Mouse (Mus musculus) intestine, embryonic 16.5 days (tissue): ENCODE measurements around the gene Cep85l. TPM values are rescaled to one million over a fixed set of nuclear protein-coding genes. Genes with fewer than 3 reads are reported as not detected.
A peak's percentile ranks its signal among the peaks of the same experiment; 100 is the strongest.

ENCODE experiments used
- ATAC-seq: fragments of 200-750 bp; cut with Nextera tagmentation; 2 replicates; pipeline ENCODE4 v1.8.0; 2017; ENCODE audit warnings: moderate TSS enrichment, moderate library complexity
- H3K27ac ChIP-seq: fragments of 300-500 bp; sonication (generic); 2 replicates; pipeline ENCODE4 v1.5.1; 2014; ENCODE audit warnings: mild to moderate bottlenecking, low read length
- H3K27me3 ChIP-seq: fragments of 300-500 bp; sonication (generic); replicated peaks from 2 replicates; pipeline ENCODE4 v1.6.1; 2014; ENCODE audit warnings: low read length, control low read depth, mixed read lengths; ENCODE audit not compliant: control insufficient read depth, insufficient read depth
- H3K36me3 ChIP-seq: fragments of 300-500 bp; sonication (generic); 2 replicates; pipeline ENCODE4 v1.6.1; 2014; ENCODE audit warnings: low read length, control low read depth; ENCODE audit not compliant: control insufficient read depth, insufficient read depth
- H3K4me1 ChIP-seq: fragments of 300-500 bp; sonication (generic); 2 replicates; pipeline ENCODE4 v1.6.1; 2014; ENCODE audit warnings: low read length, control low read depth, mixed read lengths; ENCODE audit not compliant: control insufficient read depth, insufficient read depth
- H3K4me2 ChIP-seq: fragments of 300-500 bp; sonication (generic); 2 replicates; pipeline ENCODE4 v1.6.1; 2014; ENCODE audit warnings: low read depth, low read length, control low read depth
- H3K4me3 ChIP-seq: fragments of 300-500 bp; sonication (generic); 2 replicates; pipeline ENCODE4 v1.5.1; 2014; ENCODE audit warnings: mild to moderate bottlenecking, low read length
- H3K9ac ChIP-seq: fragments of 300-500 bp; sonication (generic); 2 replicates; pipeline ENCODE4 v1.6.1; 2014; ENCODE audit warnings: low read depth, low read length
- H3K9me3 ChIP-seq: fragments of 300-500 bp; sonication (generic); 2 replicates; pipeline ENCODE4 v1.6.1; 2016; ENCODE audit warnings: low read length, control low read depth; ENCODE audit not compliant: control insufficient read depth
- WGBS: fragments of 180-500 bp; shearing (Covaris S2); extraction: QIAGEN DNeasy Blood & Tissue Kit; methylation state at CpG from one replicate; pipeline ENCODE4 v1.1.7; 2014; 5-methylcytosine and 5-hydroxymethylcytosine counted together
- polyA plus RNA-seq: library from polyadenylated mRNA; unstranded; fragments of >200 nt; fragmentation: Nextera tagmentation; extraction: Ambion mirVana; gene quantifications from 2 replicates; pipeline ENCODE4 v1.2.1, GENCODE M21; 2015

Gene Cep85l
- polyA plus RNA-seq, 1 experiment from 2014 or later: 1.8 TPM

DNA sequence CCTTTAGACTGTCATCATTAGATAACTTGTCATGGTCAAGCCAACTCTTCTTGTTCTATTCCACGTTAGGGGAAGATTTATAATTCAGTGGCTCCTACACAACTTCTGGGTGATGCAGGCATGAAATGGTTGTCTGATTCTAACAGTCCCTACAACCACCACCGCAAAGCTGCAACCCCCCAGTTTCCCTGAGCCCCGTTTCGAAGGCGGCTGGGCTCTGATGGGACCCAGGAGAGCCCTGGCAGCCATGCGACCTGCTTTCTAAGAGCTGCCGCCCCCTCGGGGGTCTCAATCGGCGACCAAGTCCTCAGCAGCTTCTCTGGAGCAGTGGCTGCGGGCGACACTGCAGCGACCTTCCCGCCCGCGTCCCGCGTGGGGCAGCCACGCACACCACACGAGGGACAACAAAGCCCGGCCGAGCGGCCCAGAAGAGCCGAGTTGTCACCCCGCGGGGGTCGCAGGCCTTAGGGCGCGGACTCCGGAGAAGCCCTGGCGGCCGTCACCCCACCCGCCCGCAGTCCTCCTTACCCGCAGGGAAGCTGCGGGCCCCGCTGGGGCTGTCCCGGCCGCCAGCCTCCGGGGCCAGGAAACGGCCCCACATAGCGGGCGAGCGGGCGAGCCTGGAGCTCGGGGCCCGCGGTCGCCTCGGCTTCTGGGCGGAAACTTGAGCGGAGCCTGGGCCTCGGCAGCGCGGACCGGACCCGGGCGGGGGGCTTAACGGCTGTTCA, 602 bp downstream of the Cep85l start:
- H3K4me3 ChIP-seq: peak overlapping the region; percentile 88
- peak overlapping the region; percentile 95 for H3K9ac ChIP-seq
- no peaks in the 10 kb centered on the region for H3K9me3 ChIP-seq
- H3K27me3 ChIP-seq: no peaks in the 10 kb centered on the region
- H3K27ac ChIP-seq: peak overlapping the region; percentile 96
- peak; percentile 92 for ATAC-seq
- no peaks in the 10 kb centered on the region for H3K36me3 ChIP-seq
- H3K4me2 ChIP-seq: peak overlapping the region; percentile 70
- peaks cover 3% of the 10 kb centered on the region; the same call in 1 of the 2 replicates for H3K4me1 ChIP-seq
- under 1% methylated on average over 59 of the region's 59 CpGs for WGBS

DNA sequence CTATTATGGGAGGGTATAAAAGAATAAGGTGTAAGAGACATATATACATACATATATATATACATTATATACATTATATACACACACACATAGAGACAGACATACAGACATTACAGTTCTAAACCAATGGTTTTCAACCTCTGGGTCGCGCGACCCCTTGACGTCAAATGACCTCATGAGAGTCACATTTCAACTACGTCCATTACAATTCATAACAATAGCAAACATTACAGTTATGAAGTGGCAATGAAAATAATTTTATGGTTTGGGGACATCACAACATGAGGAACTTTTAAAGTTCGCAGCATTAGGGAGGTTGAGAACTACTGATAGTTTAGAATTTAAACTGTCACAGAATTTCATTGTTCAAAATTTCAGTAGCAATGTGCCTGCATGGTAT, 1.5 kb downstream of the Cep85l start:
- Histone ChIP-seq H3K27me3 (no peaks in the 10 kb centered on the region), H3K36me3 (no peaks in the 10 kb centered on the region), H3K4me3 (peak overlapping the region; percentile 88), H3K4me1 (peaks cover 3% of the 10 kb centered on the region; the same call in 1 of the 2 replicates), H3K27ac (no peak overlapping the region), H3K9ac (0 out of 2 replicates have a peak overlapping the region, but pooled peaks have one; percentile 95), H3K4me2 (peak overlapping the region; percentile 70), H3K9me3 (no peaks in the 10 kb centered on the region)
- no peak for ATAC-seq
- WGBS: 68% methylated on average over 6 of the region's 6 CpGs

DNA sequence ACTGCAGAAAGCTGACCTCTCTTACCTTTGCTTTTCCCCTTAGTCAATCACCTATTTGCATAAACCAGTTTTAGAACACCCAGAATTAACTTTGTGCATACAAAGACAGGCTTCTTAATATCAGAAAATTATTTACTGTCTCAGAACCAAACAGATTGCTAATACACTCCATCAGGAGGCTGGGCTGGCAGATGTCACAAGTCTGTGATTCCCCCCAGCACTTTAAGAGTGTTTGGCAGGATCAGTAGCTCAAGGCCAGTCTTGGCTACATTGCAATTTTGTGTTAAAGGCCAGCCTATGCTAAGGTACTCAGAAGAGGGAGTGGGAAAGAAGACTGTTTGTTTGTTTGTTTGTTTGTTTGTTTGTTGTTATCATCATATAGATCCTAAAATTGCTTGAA, 2.7 kb downstream of the Cep85l start:
- ATAC-seq: no peak

DNA sequence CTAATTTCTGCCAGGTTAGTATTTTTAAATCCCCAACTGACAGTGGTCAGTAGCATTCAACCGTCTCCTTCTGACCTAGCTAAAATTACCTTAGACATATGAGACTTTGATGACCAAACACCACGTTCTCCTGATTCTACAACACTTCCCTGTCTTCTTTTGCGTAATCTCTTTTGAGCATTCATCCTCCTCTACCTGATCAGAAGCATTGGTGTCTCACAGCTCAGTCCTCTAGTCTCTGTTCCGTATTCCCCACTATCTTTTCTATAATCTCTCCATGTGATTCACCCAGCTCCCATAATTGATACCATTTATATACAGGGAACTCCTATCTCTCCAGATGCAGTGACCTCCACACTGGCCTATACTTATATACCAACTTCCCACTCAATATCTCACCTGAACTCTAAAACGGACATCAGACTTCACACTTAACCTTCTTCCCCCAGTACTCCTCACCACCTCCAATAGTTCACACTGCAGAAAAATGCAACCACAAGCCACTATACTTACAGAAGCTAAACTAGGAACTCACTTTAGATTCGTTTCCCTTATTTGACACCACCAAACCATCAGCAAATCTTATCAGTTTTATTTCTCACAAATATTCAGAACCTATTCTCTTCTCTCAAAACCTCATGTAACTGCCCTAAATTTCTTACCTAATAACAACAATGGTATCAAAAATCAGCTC, 5.7 kb downstream of the Cep85l start:
- WGBS: 89% methylated on average over 6 of the region's 6 CpGs
- Histone ChIP-seq H3K27ac (no peak overlapping the region), H3K4me1 (no peaks in the 10 kb centered on the region; the same call in 1 of the 2 replicates), H3K4me3 (no peak overlapping the region), H3K27me3 (no peaks in the 10 kb centered on the region), H3K36me3 (no peaks in the 10 kb centered on the region), H3K4me2 (no peak overlapping the region), H3K9me3 (no peaks in the 10 kb centered on the region; the same call in 1 of the 2 replicates), H3K9ac (no peak overlapping the region)
- ATAC-seq: no peak

More for the DNA sequence above, 2.7 kb downstream of the Cep85l start:
- H3K9ac ChIP-seq: no peak overlapping the region
- H3K4me1 ChIP-seq: peaks cover 3% of the 10 kb centered on the region; the same call in 1 of the 2 replicates
- H3K4me2 ChIP-seq: no peak overlapping the region
- no peaks in the 10 kb centered on the region for H3K27me3 ChIP-seq
- no peaks in the 10 kb centered on the region for H3K9me3 ChIP-seq
- H3K4me3 ChIP-seq: no peak overlapping the region
- no peak overlapping the region for H3K27ac ChIP-seq
- H3K36me3 ChIP-seq: no peaks in the 10 kb centered on the region

DNA sequence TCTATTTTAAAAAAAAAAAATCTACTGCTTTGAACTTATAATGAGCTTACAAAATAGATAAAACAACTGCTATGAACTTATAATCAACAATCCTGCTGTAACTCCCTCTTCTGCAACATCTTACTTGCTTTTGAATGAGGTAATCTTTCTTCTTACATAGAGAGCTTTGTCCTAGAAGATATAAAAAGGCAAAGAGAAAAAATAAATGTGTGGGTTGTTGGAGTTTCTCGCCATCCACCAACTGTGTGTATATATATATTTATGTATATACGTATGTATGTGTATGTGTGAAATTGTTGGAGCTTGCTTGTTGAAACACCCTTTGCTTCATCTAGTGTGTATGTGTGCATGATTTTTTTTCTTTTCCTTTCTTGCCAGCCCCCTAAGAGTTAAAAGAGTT, 12.5 kb downstream of the Cep85l start:
- Histone ChIP-seq H3K9me3 (no peaks in the 10 kb centered on the region; the same call in 1 of the 2 replicates), H3K9ac (no peak overlapping the region), H3K4me3 (no peak overlapping the region), H3K4me2 (no peak overlapping the region), H3K36me3 (no peaks in the 10 kb centered on the region), H3K27me3 (no peaks in the 10 kb centered on the region), H3K27ac (no peak overlapping the region), H3K4me1 (no peaks in the 10 kb centered on the region)
- no peak for ATAC-seq
- 87% methylated on average over 2 of the region's 2 CpGs for WGBS

DNA sequence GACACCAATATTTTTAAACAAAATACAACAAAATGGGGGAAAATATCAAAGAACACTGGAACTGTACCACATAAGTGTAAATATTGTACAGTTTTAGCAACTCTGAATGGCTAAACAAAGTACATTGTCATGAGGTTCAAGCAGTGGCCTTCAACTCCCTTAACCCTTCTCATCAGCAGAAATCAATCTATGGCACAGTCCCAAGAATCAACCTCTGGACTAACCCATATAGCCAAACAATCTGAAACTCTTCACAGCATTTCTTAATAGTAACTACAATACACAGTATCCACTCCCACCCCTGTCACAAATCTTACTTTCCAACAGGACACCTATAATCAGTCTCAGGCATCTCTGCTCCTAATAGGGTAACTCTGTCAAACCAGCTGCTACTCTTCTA, 15.4 kb downstream of the Cep85l start:
- no peak overlapping the region for H3K4me3 ChIP-seq
- H3K9ac ChIP-seq: no peak overlapping the region
- H3K27me3 ChIP-seq: no peaks in the 10 kb centered on the region
- no peaks in the 10 kb centered on the region for H3K36me3 ChIP-seq
- ATAC-seq: no peak
- H3K4me2 ChIP-seq: no peak overlapping the region
- no peaks in the 10 kb centered on the region for H3K4me1 ChIP-seq
- no peak overlapping the region for H3K27ac ChIP-seq
- no peaks in the 10 kb centered on the region for H3K9me3 ChIP-seq

DNA sequence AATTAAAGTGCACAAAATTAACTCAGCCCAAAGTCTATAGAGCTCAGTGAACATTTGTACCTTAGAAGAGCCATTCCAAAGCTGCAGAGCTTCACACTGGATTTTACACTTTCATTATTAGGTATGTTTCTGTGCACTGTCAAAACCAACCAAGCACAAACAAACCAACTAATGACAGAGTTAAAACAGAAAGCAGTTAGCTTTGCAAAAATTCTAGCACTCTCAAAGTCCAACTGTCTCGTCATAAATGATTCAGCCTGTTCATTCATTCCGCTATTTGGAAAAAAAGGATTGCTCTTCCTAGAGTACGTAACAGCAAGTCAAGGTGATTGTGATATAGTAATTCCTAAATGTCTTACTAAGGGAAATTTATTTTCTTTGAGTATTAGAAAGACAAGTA, 20.7 kb downstream of the Cep85l start:
- Histone ChIP-seq H3K36me3 (peaks cover 3% of the 10 kb centered on the region; the same call in 1 of the 2 replicates), H3K27ac (no peak overlapping the region), H3K4me2 (no peak overlapping the region), H3K4me3 (no peak overlapping the region), H3K27me3 (no peaks in the 10 kb centered on the region), H3K4me1 (no peaks in the 10 kb centered on the region), H3K9ac (no peak overlapping the region), H3K9me3 (no peaks in the 10 kb centered on the region)
- ATAC-seq: no peak
- 74% methylated on average over 3 of the region's 3 CpGs for WGBS

DNA sequence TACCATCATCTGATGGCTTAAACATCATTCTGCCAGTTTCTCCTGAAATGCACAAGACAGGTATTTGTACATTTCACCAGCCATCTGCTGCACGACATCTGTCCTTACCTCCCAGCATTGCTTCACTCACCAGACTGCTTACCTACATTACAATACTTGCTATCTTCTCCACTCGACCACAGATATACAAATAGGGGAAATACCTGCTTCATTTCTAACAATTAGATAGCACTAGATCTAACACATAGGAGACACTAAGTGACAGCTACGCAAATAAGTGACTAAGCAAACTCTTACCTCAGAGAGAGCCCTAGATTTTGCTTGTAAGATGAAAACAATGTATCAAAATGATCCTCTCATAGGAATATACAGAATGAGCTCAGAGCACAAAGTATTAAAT, 26.1 kb downstream of the Cep85l start:
- H3K4me2 ChIP-seq: no peak overlapping the region
- no peaks in the 10 kb centered on the region for H3K27me3 ChIP-seq
- no peaks in the 10 kb centered on the region for H3K4me1 ChIP-seq
- H3K9ac ChIP-seq: no peak overlapping the region
- no peak overlapping the region for H3K4me3 ChIP-seq
- ATAC-seq: no peak
- peaks cover 3% of the 10 kb centered on the region; the same call in 1 of the 2 replicates for H3K36me3 ChIP-seq
- H3K9me3 ChIP-seq: no peaks in the 10 kb centered on the region
- 83% methylated on average over 3 of the region's 3 CpGs for WGBS
- H3K27ac ChIP-seq: no peak overlapping the region

DNA sequence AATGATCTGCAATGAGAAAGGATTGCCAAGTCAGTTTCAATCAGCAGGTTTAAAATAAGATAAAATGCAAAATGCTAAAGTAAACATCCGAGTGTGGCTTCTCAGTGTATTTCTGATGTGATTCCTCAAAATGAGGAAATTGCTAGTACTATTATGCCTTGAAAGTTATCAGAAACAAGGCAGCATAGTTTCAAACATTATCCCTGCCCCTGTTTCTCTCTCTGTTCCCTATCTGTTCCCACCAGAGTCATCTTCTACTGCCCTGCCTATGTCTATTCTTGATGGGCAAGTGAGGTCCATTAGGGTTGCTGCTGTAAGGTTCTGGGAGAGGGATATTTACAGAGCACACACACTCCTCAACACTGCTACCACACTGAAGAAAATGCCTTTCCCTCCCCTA, 30.5 kb downstream of the Cep85l start:
- Histone ChIP-seq H3K27me3 (no peaks in the 10 kb centered on the region), H3K9me3 (no peaks in the 10 kb centered on the region), H3K9ac (no peak overlapping the region), H3K4me1 (peaks cover 2% of the 10 kb centered on the region; the same call in 1 of the 2 replicates), H3K27ac (no peak overlapping the region), H3K4me2 (no peak overlapping the region), H3K36me3 (no peaks in the 10 kb centered on the region), H3K4me3 (no peak overlapping the region)
- WGBS: 90% methylated on average over 1 of the region's 1 CpGs
- no peak for ATAC-seq
